Mouse (Mus musculus): ENCODE measurements around the gene Ccdc175.

DNA sequence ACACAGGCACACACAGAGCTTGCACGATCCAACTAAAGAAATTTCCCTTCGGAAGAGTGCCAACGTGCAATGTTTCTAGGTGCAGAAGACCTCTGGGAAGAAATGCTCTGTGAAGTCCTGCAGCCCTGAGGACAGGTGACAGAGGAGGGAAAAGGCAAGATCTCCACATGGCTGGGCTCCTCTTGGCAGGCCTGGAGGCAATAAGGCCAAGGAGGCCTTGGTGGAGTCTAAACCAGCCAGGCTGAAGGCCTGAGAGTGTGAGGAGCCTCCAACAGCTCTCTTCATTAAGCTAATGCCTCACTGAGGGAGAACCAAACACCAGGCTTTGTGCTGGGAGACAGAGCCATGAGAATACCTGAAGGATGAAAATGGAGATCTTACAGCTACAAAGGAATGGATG is 40.5 kb upstream of the Ccdc175 start:
- TF ChIP-seq CTCF (IDR thresholded peaks at IDR 0.05; ENCODE audit: borderline replicate concordance, insufficient read depth, low read length) (no peak), POLR2A (IDR thresholded peaks at IDR 0.05; ENCODE audit: low read depth, low read length) (no peak)

Data from embryonic fibroblast, embryonic 13.5 days (primary cell).